ENCODE assay signal across 26 mouse cellular contexts in genomic region chr13:36139703-36140102, GRCm38 (mm10). TPM values are rescaled to one million over a fixed set of nuclear protein-coding genes. Genes with fewer than 3 reads are reported as not detected.
DNase-seq lines count a peak whose midpoint lies in the region; ATAC-seq and TF ChIP-seq lines count a peak whose summit lies in the region.
"Had no signal": no experiment of that assay in that cellular context is flagged by ENCODE, and none has a peak within 500 bp of the region (broad histone marks: within the 10 kb centered on the region; RNA-seq: fewer than 3 reads in every experiment).

No protein-coding gene starts in this region.

- H3K4me1 ChIP-seq in heart, embryonic 16.5 days (ENCODE audit: control insufficient read depth, insufficient read depth, low read length) = 0 out of 2 replicates have a peak, but pooled peaks cover 3% of the 10 kb centered on the region
- peaks cover 9% of the 10 kb centered on the region for H3K4me1 ChIP-seq in embryonic fibroblast, embryonic 13.5 days (ENCODE audit: control insufficient read depth, insufficient read depth, low read length)
- H3K4me1 ChIP-seq in intestine, embryonic 16.5 days (ENCODE audit: control insufficient read depth, insufficient read depth, low read length) = peaks cover 8% of the 10 kb centered on the region; the same call in 1 of the 2 replicates
- peaks cover 3% of the 10 kb centered on the region; the same call in 1 of the 2 replicates for H3K4me1 ChIP-seq in stomach, embryonic 15.5 days
- peaks cover 15% of the 10 kb centered on the region for H3K4me1 ChIP-seq in liver, embryonic 12.5 days
- H3K4me1 ChIP-seq: embryonic facial prominence, embryonic 15.5 days; forebrain, embryonic 10.5 days; neural tube, embryonic 15.5 days had no signal

- H3K9ac ChIP-seq in heart, embryonic 16.5 days (ENCODE audit: low read length) = no peak overlapping the region
- H3K9ac ChIP-seq in intestine, embryonic 16.5 days (ENCODE audit: low read depth, low read length) = no peak overlapping the region
- H3K9ac ChIP-seq in stomach, embryonic 15.5 days = no peak overlapping the region
- no peak overlapping the region for H3K9ac ChIP-seq in liver, embryonic 12.5 days
- H3K9ac ChIP-seq: embryonic facial prominence, embryonic 15.5 days; hindbrain, embryonic 13.5 days; liver, embryonic 14.5 days; neural tube, embryonic 15.5 days had no signal

- no peak for TF ChIP-seq POLR2A in embryonic fibroblast, embryonic 13.5 days (IDR thresholded peaks at IDR 0.05; ENCODE audit: low read depth, low read length)

- H3K9me3 ChIP-seq in heart, embryonic 16.5 days (replicated peaks; ENCODE audit: control insufficient read depth, low read length) = no peaks in the 10 kb centered on the region
- H3K9me3 ChIP-seq in intestine, embryonic 16.5 days (ENCODE audit: control insufficient read depth, low read length) = no peaks in the 10 kb centered on the region
- H3K9me3 ChIP-seq in stomach, embryonic 15.5 days = no peaks in the 10 kb centered on the region
- H3K9me3 ChIP-seq in liver, embryonic 12.5 days (replicated peaks) = no peaks in the 10 kb centered on the region
- H3K9me3 ChIP-seq: embryonic facial prominence, embryonic 15.5 days; forebrain, embryonic 10.5 days; G1E; hindbrain, embryonic 13.5 days; midbrain, embryonic 10.5 days; neural tube, embryonic 15.5 days had no signal

- no peak overlapping the region for H3K4me3 ChIP-seq in heart, embryonic 16.5 days (ENCODE audit: low read length)
- H3K4me3 ChIP-seq in embryonic fibroblast, embryonic 13.5 days (ENCODE audit: insufficient read depth, low read length) = no peak overlapping the region
- H3K4me3 ChIP-seq in intestine, embryonic 16.5 days (ENCODE audit: low read length) = no peak overlapping the region
- no peak overlapping the region for H3K4me3 ChIP-seq in stomach, embryonic 15.5 days (replicated peaks)
- no peak overlapping the region for H3K4me3 ChIP-seq in liver, embryonic 12.5 days
- H3K4me3 ChIP-seq: embryonic facial prominence, embryonic 15.5 days; forebrain, embryonic 10.5 days; hindbrain, embryonic 13.5 days; midbrain, embryonic 10.5 days; neural tube, embryonic 15.5 days had no signal

- WGBS in heart, embryonic 16.5 days = 73% methylated on average over 5 of the region's 5 CpGs
- 62% methylated on average over 5 of the region's 5 CpGs for WGBS in intestine, embryonic 16.5 days
- 75% methylated on average over 5 of the region's 5 CpGs for WGBS in stomach, embryonic 15.5 days
- 77% methylated on average over 5 of the region's 5 CpGs for WGBS in liver, embryonic 12.5 days (ENCODE audit: insufficient replicate concordance)

- H3K27ac ChIP-seq in heart, embryonic 16.5 days (ENCODE audit: low read length) = peak overlapping the region; percentile 26
- peak overlapping the region; percentile 59; the same call in 1 of the 2 replicates for H3K27ac ChIP-seq in embryonic fibroblast, embryonic 13.5 days (ENCODE audit: insufficient read depth, low read length)
- no peak overlapping the region for H3K27ac ChIP-seq in intestine, embryonic 16.5 days (ENCODE audit: low read length)
- peak overlapping the region; percentile 31; the same call in 1 of the 2 replicates for H3K27ac ChIP-seq in stomach, embryonic 15.5 days
- H3K27ac ChIP-seq in liver, embryonic 12.5 days = no peak overlapping the region
- H3K27ac ChIP-seq: embryonic facial prominence, embryonic 15.5 days; forebrain, embryonic 10.5 days; hindbrain, embryonic 13.5 days; liver, embryonic 14.5 days; midbrain, embryonic 10.5 days; neural tube, embryonic 15.5 days had no signal

- H3K36me3 ChIP-seq in heart, embryonic 16.5 days (ENCODE audit: control insufficient read depth, insufficient read depth) = no peaks in the 10 kb centered on the region
- no peaks in the 10 kb centered on the region for H3K36me3 ChIP-seq in intestine, embryonic 16.5 days (ENCODE audit: control insufficient read depth, insufficient read depth, low read length)
- no peaks in the 10 kb centered on the region for H3K36me3 ChIP-seq in stomach, embryonic 15.5 days
- H3K36me3 ChIP-seq in liver, embryonic 12.5 days = no peaks in the 10 kb centered on the region
- H3K36me3 ChIP-seq: embryonic facial prominence, embryonic 15.5 days; forebrain, embryonic 10.5 days; hindbrain, embryonic 13.5 days; midbrain, embryonic 10.5 days; neural tube, embryonic 15.5 days had no signal

- no peak for ATAC-seq in heart, embryonic 16.5 days (replicated peaks; ENCODE audit: extremely low read depth, insufficient read depth, low FRiP score)
- ATAC-seq in intestine, embryonic 16.5 days = peak; percentile 60
- ATAC-seq in stomach, embryonic 15.5 days (ENCODE audit: insufficient read depth, low FRiP score, low read depth) = no peak
- no peak for ATAC-seq in liver, embryonic 12.5 days
- ATAC-seq: forebrain, embryonic 16.5 days; Patski had no signal

- no peaks in the 10 kb centered on the region for H3K27me3 ChIP-seq in heart, embryonic 16.5 days (ENCODE audit: control insufficient read depth, insufficient read depth, low read length)
- H3K27me3 ChIP-seq in intestine, embryonic 16.5 days (replicated peaks; ENCODE audit: control insufficient read depth, insufficient read depth, low read length) = no peaks in the 10 kb centered on the region
- no peaks in the 10 kb centered on the region for H3K27me3 ChIP-seq in stomach, embryonic 15.5 days (replicated peaks)
- H3K27me3 ChIP-seq in liver, embryonic 12.5 days (replicated peaks) = no peaks in the 10 kb centered on the region
- H3K27me3 ChIP-seq: CH12.LX; embryonic facial prominence, embryonic 15.5 days; hindbrain, embryonic 13.5 days; neural tube, embryonic 15.5 days; Patski had no signal

- H3K4me2 ChIP-seq in heart, embryonic 16.5 days (ENCODE audit: low read depth, low read length) = no peak overlapping the region
- no peak overlapping the region for H3K4me2 ChIP-seq in intestine, embryonic 16.5 days (ENCODE audit: low read depth, low read length)
- no peak overlapping the region for H3K4me2 ChIP-seq in stomach, embryonic 15.5 days
- H3K4me2 ChIP-seq in liver, embryonic 12.5 days = no peak overlapping the region
- H3K4me2 ChIP-seq: embryonic facial prominence, embryonic 15.5 days; hindbrain, embryonic 13.5 days; neural tube, embryonic 15.5 days had no signal

- no peak for DNase-seq in heart, postnatal 4 days
- DNase-seq in right cerebral cortex, adult 18-20 months = no peak
- DNase-seq: B cell, adult 2 months; cerebellum, adult 11 months; cerebellum, postnatal 10 days; embryo, embryonic 11 days; gastrocnemius, postnatal 10 days; heart, postnatal 10 days; kidney, adult 8-10 months; kidney, postnatal 10 days; thymus, postnatal 14 days had no signal

- TF ChIP-seq CTCF in embryonic fibroblast, embryonic 13.5 days (IDR thresholded peaks at IDR 0.05; ENCODE audit: borderline replicate concordance, insufficient read depth, low read length) = no peak

RNA-seq across cellular contexts. Expression of gene Lyrm4, which starts 22.4 kb away (rescaled TPM):
- 26.0 and 26.1 TPM in 2 replicates for polyA plus RNA-seq in heart, embryonic 16.5 days (2015; fragmentation: Nextera tagmentation; extraction: Ambion mirVana)
- total RNA-seq in heart, postnatal 4 days (2021) = 10 to 100 TPM; 15.9 to 17.9 TPM
- polyA plus RNA-seq in embryonic fibroblast, embryonic 13.5 days (2011; ENCODE audit: insufficient read length, low read depth, missing spikeins) = 7.0 and 8.2 TPM in 2 replicates
- polyA plus RNA-seq in intestine, embryonic 16.5 days (2015; fragmentation: Nextera tagmentation; extraction: Ambion mirVana) = 20.9 and 22.9 TPM in 2 replicates
- 24.5 and 25.2 TPM in 2 replicates for polyA plus RNA-seq in stomach, embryonic 15.5 days (2015; fragmentation: Nextera tagmentation; extraction: Ambion mirVana)
- 27.5 and 27.6 TPM in 2 replicates for polyA plus RNA-seq in liver, embryonic 12.5 days (2016; fragmentation: Nextera tagmentation; extraction: Ambion mirVana)

RNA-seq across cellular contexts. Expression of gene Fars2, which starts 22.5 kb away (rescaled TPM):
- 69.7 and 71.5 TPM in 2 replicates for polyA plus RNA-seq in heart, embryonic 16.5 days (2015; fragmentation: Nextera tagmentation; extraction: Ambion mirVana)
- 10 to 100 TPM; 68.5 to 71.0 TPM for total RNA-seq in heart, postnatal 4 days (2021)
- 14.0 and 16.0 TPM in 2 replicates for polyA plus RNA-seq in embryonic fibroblast, embryonic 13.5 days (2011; ENCODE audit: insufficient read length, low read depth, missing spikeins)
- polyA plus RNA-seq in intestine, embryonic 16.5 days (2015; fragmentation: Nextera tagmentation; extraction: Ambion mirVana) = 45.1 and 48.2 TPM in 2 replicates
- polyA plus RNA-seq in stomach, embryonic 15.5 days (2015; fragmentation: Nextera tagmentation; extraction: Ambion mirVana) = 38.6 and 39.5 TPM in 2 replicates
- 28.0 and 31.0 TPM in 2 replicates for polyA plus RNA-seq in liver, embryonic 12.5 days (2016; fragmentation: Nextera tagmentation; extraction: Ambion mirVana)

Comparison
In these comparisons a context has a peak if more than half of its experiments do, and no peak if none do; other contexts are left out.
1. H3K27ac ChIP-seq: peak in heart, embryonic 16.5 days (single experiment), embryonic fibroblast, embryonic 13.5 days (single experiment) and stomach, embryonic 15.5 days (single experiment); none in intestine, embryonic 16.5 days (single experiment) and liver, embryonic 12.5 days (single experiment).